Mouse (Mus musculus): ENCODE results near the gene Tec. TPM values are rescaled to one million over a fixed set of nuclear protein-coding genes. Genes with fewer than 3 reads are reported as not detected.

Gene Tec
- polyA plus RNA-seq, 1 experiment from 2014 or later, result 5.2 TPM

DNA sequence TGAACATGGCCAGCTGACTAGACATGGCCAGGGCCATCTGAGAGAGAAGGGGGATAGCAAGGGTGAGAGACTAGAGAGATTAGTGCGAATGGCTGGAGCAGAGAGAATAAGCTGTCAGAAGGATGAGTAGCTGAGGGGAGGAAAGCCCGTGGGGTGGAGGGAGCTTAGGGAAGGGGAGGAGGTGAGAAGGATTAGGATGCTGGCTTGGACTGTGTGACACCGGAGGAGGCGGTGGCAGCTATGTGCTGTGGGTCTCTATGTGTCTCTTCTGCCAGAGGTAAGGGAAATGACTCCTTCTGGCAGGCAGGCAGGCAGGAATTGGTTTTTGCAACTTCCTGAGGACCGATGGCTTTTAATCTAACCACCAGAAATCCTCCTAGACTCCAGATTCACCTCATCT is 11.5 kb upstream of the Tec start:
- H3K4me3 ChIP-seq (ENCODE audit: low read depth, low read length), result no peak overlapping the region
- no peak overlapping the region for H3K4me2 ChIP-seq (ENCODE audit: low read depth, low read length)
- WGBS (ENCODE audit: insufficient replicate concordance), result 9% methylated on average over 5 of the region's 5 CpGs
- no peaks in the 10 kb centered on the region for H3K9me3 ChIP-seq (replicated peaks; ENCODE audit: control insufficient read depth, low read length)
- H3K9ac ChIP-seq (ENCODE audit: low read depth, low read length), result no peak overlapping the region
- no peak for ATAC-seq (ENCODE audit: low read depth)
- H3K4me1 ChIP-seq (ENCODE audit: control insufficient read depth, low read depth, low read length), result no peaks in the 10 kb centered on the region
- H3K27ac ChIP-seq (ENCODE audit: low read length), result no peak overlapping the region
- H3K27me3 ChIP-seq (ENCODE audit: control insufficient read depth, insufficient read depth, low read depth, low read length), result no peaks in the 10 kb centered on the region
- H3K36me3 ChIP-seq (ENCODE audit: control insufficient read depth, insufficient read depth), result no peaks in the 10 kb centered on the region

DNA sequence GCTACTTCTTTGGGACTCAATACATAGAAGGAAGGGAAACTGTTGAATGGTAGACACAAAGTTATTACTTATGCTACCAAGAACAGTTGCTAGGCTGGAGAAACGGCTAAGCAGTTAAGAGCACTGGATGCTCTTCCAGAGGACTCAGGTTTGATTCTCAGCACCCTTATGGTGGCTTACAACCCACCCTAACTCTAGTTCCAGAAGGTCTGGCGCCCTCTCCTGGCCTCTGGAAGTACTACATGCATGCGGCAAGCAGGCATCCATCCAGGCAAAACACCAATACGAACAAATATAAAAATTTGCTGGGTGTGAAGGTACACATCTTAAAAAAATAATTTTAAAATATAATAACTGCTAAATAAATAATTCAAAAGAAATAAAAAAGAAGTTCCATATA is 2.8 kb upstream of the Tec start:
- H3K36me3 ChIP-seq (ENCODE audit: control insufficient read depth, insufficient read depth), result no peaks in the 10 kb centered on the region
- no peak for ATAC-seq (ENCODE audit: low read depth)
- H3K4me2 ChIP-seq (ENCODE audit: low read depth, low read length), result no peak overlapping the region
- no peak overlapping the region for H3K4me3 ChIP-seq (ENCODE audit: low read depth, low read length)
- peaks cover 24% of the 10 kb centered on the region for H3K27me3 ChIP-seq (ENCODE audit: control insufficient read depth, insufficient read depth, low read depth, low read length)
- H3K27ac ChIP-seq (ENCODE audit: low read length), result no peak overlapping the region
- H3K9me3 ChIP-seq (replicated peaks; ENCODE audit: control insufficient read depth, low read length), result no peaks in the 10 kb centered on the region; the same call in 1 of the 2 replicates
- WGBS (ENCODE audit: insufficient replicate concordance), result 60% methylated on average over 4 of the region's 4 CpGs
- peaks cover 8% of the 10 kb centered on the region for H3K4me1 ChIP-seq (ENCODE audit: control insufficient read depth, low read depth, low read length)
- H3K9ac ChIP-seq (ENCODE audit: low read depth, low read length), result no peak overlapping the region

DNA sequence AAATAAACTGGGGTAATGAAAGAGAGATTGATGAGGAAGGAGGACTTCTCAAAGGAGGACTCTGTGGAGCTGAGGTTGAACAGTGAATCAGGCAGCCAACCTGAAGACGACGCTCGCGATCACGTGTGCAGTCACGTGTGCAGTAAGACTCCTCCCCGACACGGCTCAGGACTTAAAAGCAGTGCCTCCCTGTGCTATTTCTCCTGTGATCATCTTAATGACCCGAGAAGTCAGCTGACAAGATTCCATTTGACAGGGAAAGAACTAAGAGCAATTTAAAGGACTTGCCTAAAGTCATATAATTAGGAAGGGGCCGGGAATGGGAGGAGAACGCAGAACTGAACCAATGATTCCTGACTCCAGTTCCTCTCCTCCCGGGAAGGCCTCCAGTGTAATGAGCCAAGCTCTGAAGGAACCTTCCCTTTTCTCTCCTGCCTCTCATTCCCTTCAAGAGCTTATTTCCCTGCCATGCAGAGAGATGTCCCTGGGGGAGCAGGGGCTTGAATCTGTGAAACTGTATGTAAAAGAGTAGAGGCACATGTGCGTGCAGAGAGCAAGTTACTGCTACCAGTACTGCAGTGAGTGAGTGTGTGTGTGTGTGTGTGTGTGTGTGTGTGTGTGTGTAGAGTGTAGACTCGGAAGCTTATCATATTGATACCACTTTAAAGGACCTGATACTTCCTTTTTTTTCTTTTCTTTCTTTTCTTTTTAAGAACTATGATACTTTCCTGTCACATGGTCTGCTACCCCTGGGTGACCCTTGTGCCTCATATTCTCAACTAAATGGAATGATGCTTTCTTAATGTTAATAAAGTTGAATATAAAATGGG is 1.7 kb upstream of the Tec start:
- no peak overlapping the region for H3K27ac ChIP-seq (ENCODE audit: low read length)
- H3K9me3 ChIP-seq (replicated peaks; ENCODE audit: control insufficient read depth, low read length), result no peaks in the 10 kb centered on the region; the same call in 1 of the 2 replicates
- H3K9ac ChIP-seq (ENCODE audit: low read depth, low read length), result no peak overlapping the region
- H3K4me3 ChIP-seq (ENCODE audit: low read depth, low read length), result no peak overlapping the region
- 66% methylated on average over 14 of the region's 14 CpGs for WGBS (ENCODE audit: insufficient replicate concordance)
- H3K4me2 ChIP-seq (ENCODE audit: low read depth, low read length), result no peak overlapping the region
- peaks cover 26% of the 10 kb centered on the region for H3K27me3 ChIP-seq (ENCODE audit: control insufficient read depth, insufficient read depth, low read depth, low read length)
- no peak for ATAC-seq (ENCODE audit: low read depth)
- H3K4me1 ChIP-seq (ENCODE audit: control insufficient read depth, low read depth, low read length), result peaks cover 8% of the 10 kb centered on the region
- H3K36me3 ChIP-seq (ENCODE audit: control insufficient read depth, insufficient read depth), result no peaks in the 10 kb centered on the region

DNA sequence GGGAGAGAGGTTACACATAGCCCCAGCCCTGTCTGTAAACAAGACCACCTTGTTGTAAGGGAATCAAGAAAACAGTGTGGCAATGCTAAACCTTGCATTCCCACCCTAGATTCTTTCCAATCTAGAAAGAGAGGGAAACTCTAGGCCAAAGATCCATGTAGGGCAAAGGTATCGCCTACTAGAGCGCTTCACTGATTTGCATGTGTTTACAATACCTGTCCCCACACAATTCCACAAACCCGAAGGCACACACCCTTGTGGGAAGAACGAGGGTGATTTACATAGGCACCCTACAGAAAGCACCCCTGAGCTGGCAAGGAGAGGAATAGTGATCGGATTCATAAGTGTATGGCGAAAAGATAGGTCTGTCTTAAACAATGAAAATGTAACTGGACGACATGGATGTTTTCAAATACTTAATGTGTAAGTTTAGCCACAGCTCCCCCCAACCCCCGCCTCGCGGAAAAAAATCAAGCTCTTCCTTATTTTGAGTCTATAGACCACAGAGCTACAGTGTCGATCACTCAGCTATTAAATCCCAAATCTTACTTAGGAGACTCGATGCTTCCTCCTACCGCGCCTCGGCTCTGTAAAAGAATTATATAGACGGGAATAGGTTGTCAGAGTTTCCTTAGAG is 1.1 kb downstream of the Tec start:
- Histone ChIP-seq H3K27me3 (ENCODE audit: control insufficient read depth, insufficient read depth, low read depth, low read length) (peaks cover 26% of the 10 kb centered on the region), H3K9ac (ENCODE audit: low read depth, low read length) (no peak overlapping the region)

DNA sequence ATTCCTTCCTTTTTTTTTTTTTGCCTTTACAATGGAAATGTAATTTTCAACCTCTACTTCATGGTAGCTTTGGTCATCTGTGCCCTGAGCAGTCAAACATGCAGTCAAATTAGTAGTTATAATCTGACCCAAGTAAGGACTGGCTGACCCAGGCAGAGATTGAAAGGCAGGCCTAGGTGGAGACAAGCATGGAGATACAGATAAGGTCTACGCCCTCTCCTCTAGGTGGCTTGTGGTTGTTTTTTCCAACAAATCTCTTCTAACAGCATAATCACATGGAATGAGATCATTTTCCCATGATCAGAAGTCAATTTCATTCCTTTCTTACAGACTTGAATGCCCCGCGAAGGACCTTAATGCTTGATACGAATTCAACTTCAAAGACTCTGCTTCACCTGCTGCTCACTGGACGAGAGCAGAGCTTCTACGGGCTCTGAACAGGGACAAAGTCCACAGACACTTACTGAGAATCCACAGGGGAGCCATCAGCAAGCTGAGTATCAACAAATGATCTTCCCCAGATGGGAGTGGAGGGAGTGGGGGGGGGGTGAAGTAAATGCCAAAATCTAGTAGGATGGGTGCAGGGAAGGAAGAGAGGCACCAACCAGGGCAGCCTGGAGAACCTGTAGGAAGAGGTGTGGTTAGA is 1.9 kb downstream of the Tec start:
- Histone ChIP-seq H3K4me3 (ENCODE audit: low read depth, low read length) (no peak overlapping the region), H3K27me3 (ENCODE audit: control insufficient read depth, insufficient read depth, low read depth, low read length) (peaks cover 26% of the 10 kb centered on the region), H3K36me3 (ENCODE audit: control insufficient read depth, insufficient read depth) (no peaks in the 10 kb centered on the region), H3K9ac (ENCODE audit: low read depth, low read length) (no peak overlapping the region), H3K27ac (ENCODE audit: low read length) (no peak overlapping the region), H3K9me3 (replicated peaks; ENCODE audit: control insufficient read depth, low read length) (no peaks in the 10 kb centered on the region; the same call in 1 of the 2 replicates), H3K4me1 (ENCODE audit: control insufficient read depth, low read depth, low read length) (peaks cover 8% of the 10 kb centered on the region), H3K4me2 (ENCODE audit: low read depth, low read length) (no peak overlapping the region)
- WGBS (ENCODE audit: insufficient replicate concordance), result 47% methylated on average over 6 of the region's 6 CpGs
- no peak for ATAC-seq (ENCODE audit: low read depth)

More for the DNA sequence above, 1.1 kb downstream of the Tec start:
- Histone ChIP-seq H3K4me1 (ENCODE audit: control insufficient read depth, low read depth, low read length) (peaks cover 8% of the 10 kb centered on the region), H3K27ac (ENCODE audit: low read length) (no peak overlapping the region), H3K36me3 (ENCODE audit: control insufficient read depth, insufficient read depth) (no peaks in the 10 kb centered on the region), H3K9me3 (replicated peaks; ENCODE audit: control insufficient read depth, low read length) (no peaks in the 10 kb centered on the region; the same call in 1 of the 2 replicates), H3K4me3 (ENCODE audit: low read depth, low read length) (peak overlapping the region; percentile 67), H3K4me2 (ENCODE audit: low read depth, low read length) (peak overlapping the region; percentile 74)
- 16% methylated on average over 16 of the region's 16 CpGs for WGBS (ENCODE audit: insufficient replicate concordance)
- ATAC-seq (ENCODE audit: low read depth), result no peak

DNA sequence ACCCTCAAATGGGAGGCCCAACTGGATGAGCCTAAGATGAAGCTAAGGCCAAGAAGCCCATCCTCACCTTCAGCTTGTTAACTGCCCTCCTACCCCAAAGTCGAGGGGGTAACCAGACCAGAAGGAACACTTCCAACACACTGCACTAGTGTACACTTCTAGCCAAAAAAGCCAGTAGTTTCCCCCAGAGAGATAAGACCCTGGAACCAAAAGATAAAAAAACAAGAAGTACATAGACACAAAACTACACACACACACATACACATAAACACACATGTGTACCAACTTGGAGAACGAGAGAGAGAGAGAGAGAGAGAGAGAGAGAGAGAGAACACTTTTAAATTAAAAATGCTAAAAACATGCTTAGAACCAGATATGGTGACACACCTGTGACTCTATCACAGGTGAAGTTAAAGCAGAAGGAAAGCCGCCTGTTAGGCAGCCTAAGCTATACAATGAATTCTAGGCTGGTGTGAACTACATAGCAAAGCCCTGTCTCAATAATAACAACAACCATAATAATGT is 3.6 kb downstream of the Tec start:
- Histone ChIP-seq H3K4me2 (ENCODE audit: low read depth, low read length) (no peak overlapping the region), H3K9ac (ENCODE audit: low read depth, low read length) (no peak overlapping the region), H3K36me3 (ENCODE audit: control insufficient read depth, insufficient read depth) (no peaks in the 10 kb centered on the region), H3K4me1 (ENCODE audit: control insufficient read depth, low read depth, low read length) (peaks cover 8% of the 10 kb centered on the region), H3K9me3 (replicated peaks; ENCODE audit: control insufficient read depth, low read length) (no peaks in the 10 kb centered on the region), H3K27ac (ENCODE audit: low read length) (no peak overlapping the region), H3K27me3 (ENCODE audit: control insufficient read depth, insufficient read depth, low read depth, low read length) (peaks cover 26% of the 10 kb centered on the region), H3K4me3 (ENCODE audit: low read depth, low read length) (no peak overlapping the region)
- no peak for ATAC-seq (ENCODE audit: low read depth)
- 35% methylated on average over 3 of the region's 3 CpGs for WGBS (ENCODE audit: insufficient replicate concordance)

DNA sequence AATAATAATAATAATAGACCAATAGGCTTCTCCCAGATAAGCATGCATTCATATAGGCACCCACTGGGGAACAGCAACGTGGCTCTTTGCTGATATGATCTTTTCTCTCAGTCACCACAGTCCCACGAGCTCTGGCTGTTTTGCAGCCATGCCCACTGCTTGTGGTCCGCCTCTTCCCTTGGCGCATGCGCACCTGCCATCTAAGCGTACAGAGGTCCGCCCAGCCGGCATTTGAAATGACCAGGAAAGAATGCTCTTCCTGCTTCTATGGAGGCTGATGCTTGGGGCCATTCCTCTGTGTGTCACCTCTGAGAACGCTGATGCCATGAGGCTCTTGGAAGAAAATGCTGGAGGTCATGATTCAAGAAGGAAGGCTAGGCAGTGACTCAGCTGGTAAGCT is 5.1 kb downstream of the Tec start:
- WGBS (ENCODE audit: insufficient replicate concordance), result 62% methylated on average over 9 of the region's 9 CpGs

DNA sequence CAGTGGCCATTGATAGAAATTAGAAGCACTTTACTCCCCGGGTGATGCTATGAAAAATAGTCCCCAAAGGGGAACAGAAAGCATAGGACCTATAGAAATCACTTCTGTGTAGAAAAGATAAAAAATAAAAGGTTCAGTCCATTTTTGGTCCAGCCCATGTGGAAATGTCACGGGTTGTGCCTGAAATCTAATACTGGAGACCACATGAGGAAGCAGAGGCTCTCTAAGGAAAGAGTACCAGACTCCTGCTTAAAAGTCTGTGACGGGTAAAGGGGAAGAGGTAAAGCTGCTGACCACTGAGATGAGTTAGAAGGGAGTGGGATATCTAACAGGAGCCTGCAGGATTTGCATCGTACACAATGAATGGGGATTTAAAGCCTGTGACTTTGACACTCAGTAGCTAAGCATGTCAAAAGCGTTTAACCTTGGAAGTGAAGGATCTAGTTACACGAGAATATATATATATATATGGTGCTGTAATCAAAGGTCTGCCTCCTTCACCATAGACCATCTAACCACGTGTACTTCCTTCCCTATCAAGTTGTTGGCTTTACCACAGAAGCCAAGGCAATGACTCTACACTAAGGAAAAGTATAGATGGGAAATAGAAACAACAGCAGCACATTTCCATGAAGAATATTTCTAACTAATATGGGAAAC is 6.4 kb downstream of the Tec start:
- WGBS (ENCODE audit: insufficient replicate concordance), result 23% methylated on average over 7 of the region's 7 CpGs
- no peaks in the 10 kb centered on the region for H3K9me3 ChIP-seq (replicated peaks; ENCODE audit: control insufficient read depth, low read length)
- no peak overlapping the region for H3K4me2 ChIP-seq (ENCODE audit: low read depth, low read length)
- H3K4me3 ChIP-seq (ENCODE audit: low read depth, low read length), result no peak overlapping the region
- H3K36me3 ChIP-seq (ENCODE audit: control insufficient read depth, insufficient read depth), result no peaks in the 10 kb centered on the region
- no peak overlapping the region for H3K9ac ChIP-seq (ENCODE audit: low read depth, low read length)
- H3K27me3 ChIP-seq (ENCODE audit: control insufficient read depth, insufficient read depth, low read depth, low read length), result peaks cover 7% of the 10 kb centered on the region
- H3K27ac ChIP-seq (ENCODE audit: low read length), result no peak overlapping the region
- no peak for ATAC-seq (ENCODE audit: low read depth)
- H3K4me1 ChIP-seq (ENCODE audit: control insufficient read depth, low read depth, low read length), result peaks cover 3% of the 10 kb centered on the region

More for the DNA sequence above, 5.1 kb downstream of the Tec start:
- Histone ChIP-seq H3K9ac (ENCODE audit: low read depth, low read length) (no peak overlapping the region), H3K4me1 (ENCODE audit: control insufficient read depth, low read depth, low read length) (peaks cover 6% of the 10 kb centered on the region), H3K4me3 (ENCODE audit: low read depth, low read length) (no peak overlapping the region), H3K27me3 (ENCODE audit: control insufficient read depth, insufficient read depth, low read depth, low read length) (peaks cover 20% of the 10 kb centered on the region), H3K27ac (ENCODE audit: low read length) (no peak overlapping the region), H3K9me3 (replicated peaks; ENCODE audit: control insufficient read depth, low read length) (no peaks in the 10 kb centered on the region), H3K36me3 (ENCODE audit: control insufficient read depth, insufficient read depth) (no peaks in the 10 kb centered on the region), H3K4me2 (ENCODE audit: low read depth, low read length) (no peak overlapping the region)
- no peak for ATAC-seq (ENCODE audit: low read depth)
